Mouse (Mus musculus) MEL-GATA-1-ER (cell line): ENCODE measurements at regions not wholly inside any gene's neighbourhood (a gene's known extent, or its start where the extent isn't known, plus 50 kb on each side); places are given as distances from the start of the nearest gene placed in this dataset.

Experiments
- DNase-seq: peaks from one replicate; pipeline ENCODE4 v3.0.0-alpha.2; 2012; ENCODE audit warnings: low read depth; ENCODE audit errors: extremely low read depth

DNA sequence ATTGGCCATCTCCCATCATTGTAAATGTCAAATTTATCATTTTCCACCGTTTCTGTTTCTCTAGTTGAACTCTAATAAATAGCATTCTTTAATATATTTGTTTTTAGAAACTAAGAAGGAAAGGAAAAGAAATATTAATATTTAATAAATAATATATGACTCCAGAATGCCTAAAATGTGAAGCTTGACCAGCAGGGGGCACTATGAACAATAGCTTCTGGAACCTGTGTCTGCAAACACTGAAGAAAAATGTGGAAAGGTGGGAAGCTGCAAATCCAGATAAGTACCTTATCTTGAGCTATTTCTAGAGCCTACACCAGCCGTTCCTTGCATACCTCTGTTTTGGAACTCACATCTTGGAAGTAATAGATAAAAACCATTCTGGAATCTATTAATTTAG is 493.7 kb upstream of the Lingo2 start:
- DNase-seq, result peak; percentile 6

- DNase-seq, result peak; percentile 20
Measured at GRCm38 (mm10) chr4:37412755-37413154, 461.2 kb upstream of the Lingo2 start.

GRCm38 (mm10) chr4:37388118-37388517 is 436.6 kb upstream of the Lingo2 start:
- DNase-seq, result no peak

GRCm38 (mm10) chr4:37386882-37387281 is 435.3 kb upstream of the Lingo2 start:
- no peak for DNase-seq

DNA sequence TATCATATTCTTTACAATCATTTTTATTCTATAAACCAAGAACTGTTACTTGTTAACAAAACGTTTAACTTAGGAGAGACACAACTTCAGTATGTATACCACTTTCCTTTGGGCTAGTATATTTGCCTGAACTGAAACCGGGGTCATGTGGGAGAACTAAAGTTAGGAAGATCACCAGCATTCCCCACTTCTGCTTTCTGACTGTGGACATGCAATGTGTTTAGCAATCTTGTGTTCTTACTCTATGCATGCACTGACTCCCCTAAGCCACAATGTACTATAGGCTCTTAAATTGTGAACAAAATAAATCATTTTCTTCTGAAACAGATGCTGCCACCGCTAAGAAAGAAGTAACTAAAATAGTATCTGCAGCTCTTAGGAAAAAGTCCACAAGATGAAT is 412.7 kb upstream of the Lingo2 start:
- no peak for DNase-seq

DNA sequence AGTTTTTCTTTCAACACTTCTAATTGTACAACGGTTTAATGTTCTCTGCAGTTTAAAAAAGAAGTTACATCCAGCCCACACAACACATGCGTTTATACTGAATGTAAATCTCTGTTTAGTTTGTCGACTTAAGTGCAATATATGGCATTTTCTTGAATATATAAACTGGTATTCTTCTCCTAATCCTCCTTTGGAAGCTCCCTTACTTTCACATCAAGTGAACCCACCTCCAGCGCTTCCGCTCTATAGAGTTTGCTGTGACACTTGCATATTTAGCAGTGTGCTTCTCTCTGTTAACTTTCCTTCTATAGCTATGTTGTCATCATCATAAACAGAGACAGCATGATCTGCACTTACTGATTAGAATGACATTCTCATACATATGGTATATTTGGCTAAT is 409.7 kb upstream of the Lingo2 start:
- no peak for DNase-seq

DNA sequence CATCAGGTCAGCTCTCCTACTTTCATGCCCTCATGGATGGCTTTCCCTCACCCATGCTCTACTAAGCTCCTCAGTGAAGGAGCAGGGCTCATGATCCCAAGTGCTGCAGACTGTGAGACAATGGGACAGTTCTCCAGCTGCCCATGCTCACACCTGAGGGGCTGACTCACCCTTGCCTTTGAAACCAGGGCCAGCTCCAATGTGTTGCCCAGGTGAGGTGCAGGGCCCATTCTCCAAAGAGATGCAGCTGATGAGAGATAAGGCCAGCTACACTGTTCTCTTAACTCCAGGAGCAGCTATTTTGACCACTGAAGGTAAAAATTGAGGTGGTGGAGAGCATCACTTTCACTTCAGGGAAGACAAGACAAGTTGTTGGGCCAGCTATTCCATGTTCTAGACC is 386.8 kb upstream of the Lingo2 start:
- no peak for DNase-seq
